Mouse (Mus musculus): Measurements from ENCODE around the gene Cyp3a13. TPM values are rescaled to one million over a fixed set of nuclear protein-coding genes. Genes with fewer than 3 reads are reported as not detected.
A peak's percentile ranks its signal among the peaks of the same experiment; 100 is the strongest.
"Not testable (repeated sequence)": the region's sequence is repeated elsewhere in the genome, so short reads cannot be mapped to it uniquely, and the experiment has no call there.

Cyp3a13 gene
- polyA plus RNA-seq, 1 experiment from 2014 or later, result 81.3 TPM

DNA sequence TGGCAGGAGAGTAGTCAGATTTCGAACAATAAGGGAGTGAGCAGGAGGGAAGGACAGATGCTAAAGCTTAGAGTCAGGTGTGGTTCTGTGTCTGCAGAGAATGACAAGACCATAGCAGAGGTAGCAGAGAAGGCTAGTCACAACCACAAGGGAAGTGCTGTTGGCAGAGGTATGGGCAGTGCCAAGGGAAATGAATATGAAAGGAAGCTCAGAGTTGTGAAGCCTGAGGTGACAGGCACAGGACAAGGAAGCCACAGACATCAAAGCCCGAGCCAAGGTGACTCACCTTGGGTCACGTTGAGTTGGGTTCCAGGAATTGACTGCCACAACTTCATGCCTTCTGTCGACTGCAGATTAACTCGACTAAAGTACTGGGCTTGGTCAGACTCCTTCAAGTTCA, 64.5 kb downstream of the Cyp3a13 start:
- not testable (repeated sequence) for H3K36me3 ChIP-seq (replicated peaks; ENCODE audit: insufficient read depth, low read length); ATAC-seq; H3K9ac ChIP-seq (replicated peaks); H3K4me1 ChIP-seq (ENCODE audit: insufficient read depth); H3K4me3 ChIP-seq (ENCODE audit: low read depth, low read length); DNase-seq; H3K27me3 ChIP-seq (ENCODE audit: insufficient read depth, low read length); H3K9me3 ChIP-seq (ENCODE audit: low read length); H3K27ac ChIP-seq (ENCODE audit: low read depth)
- peak overlapping the region; percentile 35 for H3K4me2 ChIP-seq (ENCODE audit: low read depth, low read length)
- WGBS (ENCODE audit: insufficient replicate concordance), result 35% methylated on average over 4 of the region's 5 CpGs

DNA sequence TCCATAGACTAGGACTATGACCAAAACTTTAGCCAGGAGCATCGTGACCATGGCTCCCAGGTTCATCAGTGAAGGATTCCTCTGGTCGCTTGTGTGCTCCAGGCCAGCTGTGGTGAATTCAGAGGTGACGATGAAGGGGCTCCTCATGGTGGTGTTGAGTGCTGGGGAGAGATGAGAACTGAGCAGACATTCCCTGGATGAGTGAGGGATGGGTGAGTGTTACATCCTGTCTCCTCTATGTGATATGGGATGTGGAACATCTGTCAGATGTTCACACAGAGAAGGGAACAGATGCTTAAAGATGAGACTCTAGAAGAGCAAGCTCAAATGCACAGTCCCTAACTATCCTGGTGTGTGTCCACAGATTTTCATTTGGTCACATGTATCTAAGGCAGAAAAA, 66.5 kb downstream of the Cyp3a13 start:
- not testable (repeated sequence) for DNase-seq; H3K9ac ChIP-seq (replicated peaks); ATAC-seq; H3K27ac ChIP-seq (ENCODE audit: low read depth); H3K27me3 ChIP-seq (ENCODE audit: insufficient read depth, low read length); H3K36me3 ChIP-seq (replicated peaks; ENCODE audit: insufficient read depth, low read length); H3K4me3 ChIP-seq (ENCODE audit: low read depth, low read length); H3K4me2 ChIP-seq (ENCODE audit: low read depth, low read length); H3K9me3 ChIP-seq (ENCODE audit: low read length); H3K4me1 ChIP-seq (ENCODE audit: insufficient read depth)
- whole genome bisulfite sequencing (ENCODE audit: insufficient replicate concordance), result 69% methylated on average over 3 of the region's 3 CpGs

DNA sequence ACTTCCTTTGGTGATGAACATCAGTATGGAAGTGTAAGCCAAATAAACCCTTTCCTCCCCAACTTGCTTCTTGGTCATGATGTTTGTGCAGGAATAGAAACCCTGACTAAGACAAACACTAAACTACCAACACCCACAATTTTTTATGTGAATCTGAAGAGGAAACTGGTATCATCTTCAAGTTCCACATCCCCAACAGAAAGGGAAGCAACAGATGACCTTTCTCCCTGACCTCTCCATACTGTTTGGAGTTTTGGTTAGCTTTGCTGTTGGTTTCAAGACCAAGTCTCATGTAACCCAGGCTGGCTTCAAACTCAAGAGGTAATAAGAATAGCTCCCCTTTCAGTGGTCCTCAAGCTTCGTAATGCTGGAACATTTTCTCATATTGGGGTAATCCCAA, 71.1 kb downstream of the Cyp3a13 start:
- not testable (repeated sequence) for ATAC-seq; H3K9ac ChIP-seq (replicated peaks); DNase-seq; H3K36me3 ChIP-seq (replicated peaks; ENCODE audit: insufficient read depth, low read length); H3K9me3 ChIP-seq (ENCODE audit: low read length); H3K4me1 ChIP-seq (ENCODE audit: insufficient read depth); H3K4me2 ChIP-seq (ENCODE audit: low read depth, low read length); H3K27ac ChIP-seq (ENCODE audit: low read depth); H3K4me3 ChIP-seq (ENCODE audit: low read depth, low read length); H3K27me3 ChIP-seq (ENCODE audit: insufficient read depth, low read length)
- WGBS (ENCODE audit: insufficient replicate concordance), result 68% methylated on average over 1 of the region's 1 CpGs

Other genes with a start within 250 kb of the Cyp3a13 start
- gene Agfg2, start 236.9 kb downstream of the Cyp3a13 start, polyA plus RNA-seq (2015; fragmentation: Nextera tagmentation; extraction: Ambion mirVana), result 29.5 and 34.1 TPM in 2 replicates
- gene Nyap1, start 180.0 kb downstream of the Cyp3a13 start, polyA plus RNA-seq (2015; fragmentation: Nextera tagmentation; extraction: Ambion mirVana), result 0.11 and 0.18 TPM in 2 replicates
- gene Tsc22d4, start 175.9 kb downstream of the Cyp3a13 start, polyA plus RNA-seq (2015; fragmentation: Nextera tagmentation; extraction: Ambion mirVana), result 65.3 and 65.9 TPM in 2 replicates
- 13.4 and 18.1 TPM in 2 replicates for gene Ppp1r35, start 142.8 kb downstream of the Cyp3a13 start, polyA plus RNA-seq (2015; fragmentation: Nextera tagmentation; extraction: Ambion mirVana)
- 4.7 and 5.0 TPM in 2 replicates for gene Mepce, start 134.0 kb downstream of the Cyp3a13 start, polyA plus RNA-seq (2015; fragmentation: Nextera tagmentation; extraction: Ambion mirVana)
- 1.5 and 1.9 TPM in 2 replicates for gene Zcwpw1, start 133.8 kb downstream of the Cyp3a13 start, polyA plus RNA-seq (2015; fragmentation: Nextera tagmentation; extraction: Ambion mirVana)
- 8.7 and 12.1 TPM in 2 replicates for gene Pilra, start 85.3 kb downstream of the Cyp3a13 start, polyA plus RNA-seq (2015; fragmentation: Nextera tagmentation; extraction: Ambion mirVana)
- gene Pilrb1, start 63.5 kb downstream of the Cyp3a13 start, polyA plus RNA-seq (2015; fragmentation: Nextera tagmentation; extraction: Ambion mirVana), result 11.7 and 11.9 TPM in 2 replicates
- 11.6 and 13.2 TPM in 2 replicates for gene Pilrb2, start 49.8 kb downstream of the Cyp3a13 start, polyA plus RNA-seq (2015; fragmentation: Nextera tagmentation; extraction: Ambion mirVana)
- gene Gjc3, start 41.5 kb upstream of the Cyp3a13 start, polyA plus RNA-seq (2015; fragmentation: Nextera tagmentation; extraction: Ambion mirVana), result 0.22 and 0.26 TPM in 2 replicates
- 745 and 764 TPM in 2 replicates for gene Azgp1, start 59.9 kb upstream of the Cyp3a13 start, polyA plus RNA-seq (2015; fragmentation: Nextera tagmentation; extraction: Ambion mirVana)
- gene Smok3a, start 99.6 kb upstream of the Cyp3a13 start, polyA plus RNA-seq (2015; fragmentation: Nextera tagmentation; extraction: Ambion mirVana), result not detected in 2 replicates
- gene Smok3b, start 99.8 kb upstream of the Cyp3a13 start, polyA plus RNA-seq (2015; fragmentation: Nextera tagmentation; extraction: Ambion mirVana), result not detected in 2 replicates
- gene Smok3c, start 131.6 kb upstream of the Cyp3a13 start, polyA plus RNA-seq (2015; fragmentation: Nextera tagmentation; extraction: Ambion mirVana), result not detected in 2 replicates
- gene Zkscan1, start 163.5 kb upstream of the Cyp3a13 start, polyA plus RNA-seq (2015; fragmentation: Nextera tagmentation; extraction: Ambion mirVana), result 3.5 and 4.2 TPM in 2 replicates
- 10.3 and 12.3 TPM in 2 replicates for gene Zscan21, start 195.3 kb upstream of the Cyp3a13 start, polyA plus RNA-seq (2015; fragmentation: Nextera tagmentation; extraction: Ambion mirVana)
- 3.8 and 6.5 TPM in 2 replicates for gene Zfp113, start 234.1 kb upstream of the Cyp3a13 start, polyA plus RNA-seq (2015; fragmentation: Nextera tagmentation; extraction: Ambion mirVana)
- gene Cops6, start 239.5 kb upstream of the Cyp3a13 start, polyA plus RNA-seq (2015; fragmentation: Nextera tagmentation; extraction: Ambion mirVana), result 197 and 222 TPM in 2 replicates